Mouse (Mus musculus): ENCODE results near the gene Pramef12.

GRCm38 (mm10) chr4:144441095-144441494 is 32.8 kb upstream of the Pramef12 start:
- no peak for TF ChIP-seq EP300 (IDR thresholded peaks at IDR 0.05; ENCODE audit: low read depth)
- no peak for TF ChIP-seq CTCF (IDR thresholded peaks at IDR 0.05; ENCODE audit: low read depth)
